Mouse (Mus musculus) embryonic facial prominence, embryonic 11.5 days (tissue): ENCODE results near the gene Snupn. TPM values are rescaled to one million over a fixed set of nuclear protein-coding genes. Genes with fewer than 3 reads are reported as not detected.
"Not testable (repeated sequence)": the region's sequence is repeated elsewhere in the genome, so short reads cannot be mapped to it uniquely, and the experiment has no call there.

Experiments used
- ATAC-seq: fragments of 200-750 bp; cut with Nextera tagmentation; replicated peaks from 2 replicates; pipeline ENCODE4 v1.8.0; 2017; ENCODE audit warnings: low read depth; ENCODE audit not compliant: insufficient number of reproducible peaks, low FRiP score, low TSS enrichment
- DNase-seq: peaks from one replicate; pipeline ENCODE4 v3.0.0-alpha.2; 2015; ENCODE audit warnings: low spot score
- H3K27ac ChIP-seq: fragments of 300-500 bp; sonication (generic); replicated peaks from 2 replicates; pipeline ENCODE4 v1.5.1; 2014; ENCODE audit warnings: mild to moderate bottlenecking, low read depth, low read length, control low read depth
- H3K27me3 ChIP-seq: fragments of 300-500 bp; sonication (generic); 2 replicates; pipeline ENCODE4 v1.6.1; 2014; ENCODE audit warnings: mild to moderate bottlenecking, low read length, moderate library complexity, mixed read lengths; ENCODE audit not compliant: control insufficient read depth, insufficient read depth
- H3K36me3 ChIP-seq: fragments of 300-500 bp; sonication (generic); replicated peaks from 2 replicates; pipeline ENCODE4 v1.6.1; 2014; ENCODE audit warnings: low read depth, mild to moderate bottlenecking, low read length, moderate library complexity, mixed read lengths; ENCODE audit not compliant: control insufficient read depth, insufficient read depth
- H3K4me1 ChIP-seq: fragments of 300-500 bp; sonication (generic); 2 replicates; pipeline ENCODE4 v1.6.1; 2014; ENCODE audit warnings: low read length, mixed read lengths; ENCODE audit not compliant: control insufficient read depth, insufficient read depth
- H3K4me2 ChIP-seq: fragments of 300-500 bp; sonication (generic); 2 replicates; pipeline ENCODE4 v1.6.1; 2014; ENCODE audit warnings: low read depth, mild to moderate bottlenecking, control low read depth, low read length, moderate library complexity
- H3K4me3 ChIP-seq: fragments of 300-500 bp; sonication (generic); 2 replicates; pipeline ENCODE4 v1.5.1; 2014; ENCODE audit warnings: low read depth, low read length, control low read depth
- H3K9ac ChIP-seq: fragments of 300-500 bp; sonication (generic); replicated peaks from 2 replicates; pipeline ENCODE4 v1.6.1; 2014; ENCODE audit warnings: mild to moderate bottlenecking, control low read depth, low read length
- H3K9me3 ChIP-seq: fragments of 300-500 bp; sonication (generic); replicated peaks from 2 replicates; pipeline ENCODE4 v1.6.1; 2016; ENCODE audit warnings: mild to moderate bottlenecking, low read length, inconsistent platforms, mixed read lengths; ENCODE audit not compliant: control insufficient read depth
- WGBS: fragments of 180-500 bp; shearing (Covaris S2); extraction: QIAGEN DNeasy Blood & Tissue Kit; methylation state at CpG from one replicate; pipeline ENCODE4 v1.1.7; 2014; 5-methylcytosine and 5-hydroxymethylcytosine counted together
- polyA plus RNA-seq: library from polyadenylated mRNA; unstranded; fragments of >200 nt; fragmentation: Nextera tagmentation; extraction: Ambion mirVana; gene quantifications from 2 replicates; pipeline ENCODE4 v1.2.1, GENCODE M21; 2014

Snupn gene
- polyA plus RNA-seq: 27.2 and 29.7 TPM in 2 replicates

DNA sequence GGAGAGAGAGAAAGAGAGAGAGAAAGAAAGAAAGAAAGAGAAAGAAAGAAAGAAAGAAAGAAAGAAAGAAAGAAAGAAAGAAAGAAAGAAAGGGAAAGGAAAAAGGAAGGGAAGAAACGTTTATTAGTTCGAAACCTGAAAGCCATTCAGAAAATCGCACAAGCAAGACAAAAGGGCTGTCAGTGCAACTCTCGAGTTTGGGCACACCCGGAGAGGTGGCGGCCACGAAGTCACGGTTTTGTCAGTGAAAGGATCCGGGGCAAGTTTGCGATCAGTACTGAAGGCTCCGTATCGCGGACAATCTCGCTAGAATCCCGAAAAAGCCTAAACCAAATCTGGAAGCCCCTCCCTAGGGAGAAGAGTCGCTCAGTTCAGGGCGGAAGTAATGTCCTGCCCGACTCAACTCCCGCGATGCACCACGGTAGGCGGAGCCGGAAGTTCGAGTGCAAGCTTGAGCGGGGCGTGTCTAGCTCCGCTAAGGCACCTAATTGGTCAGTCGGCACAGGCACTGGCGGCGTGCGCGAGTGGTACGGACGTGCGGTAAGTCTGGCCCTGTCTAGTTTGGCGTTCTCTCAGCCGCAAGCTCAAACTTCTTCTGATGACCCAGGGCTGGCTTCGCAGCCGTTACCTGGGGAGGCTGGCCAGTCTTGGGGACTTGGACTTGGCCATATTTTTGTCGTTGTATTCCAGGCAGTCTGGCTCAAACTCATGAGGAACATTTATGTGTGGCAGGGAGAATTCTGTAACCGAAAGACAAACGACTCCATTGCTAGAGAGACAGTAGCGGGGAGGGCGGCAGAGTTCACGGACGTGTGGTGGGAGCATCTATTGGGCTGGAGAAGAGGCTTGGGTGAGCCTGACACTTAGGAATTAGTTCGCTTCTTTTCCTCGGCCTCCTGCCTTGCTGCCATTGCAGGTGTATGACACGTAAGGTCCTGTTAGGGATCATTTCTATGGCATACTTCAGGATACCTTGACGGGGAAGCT is at the start of gene Snupn:
TSS of gene Snupn (plus strand) at position 465 of the 987 bp plus-strand sequence.
- under 1% methylated on average over 50 of the region's 50 CpGs for WGBS
- Histone ChIP-seq H3K9ac (peak within 1 kb of the TSS; percentile 68), H3K9me3 (no peaks in the 10 kb centered on the region), H3K27me3 (no peaks in the 10 kb centered on the region), H3K36me3 (no peaks in the 10 kb centered on the region), H3K4me3 (peak within 1 kb of the TSS; percentile 60), H3K27ac (peak within 1 kb of the TSS; percentile 79), H3K4me2 (peak within 1 kb of the TSS; percentile 83), H3K4me1 (no peaks in the 10 kb centered on the region)
- DNase-seq (peak; percentile 100), ATAC-seq (peak; percentile 99)

- 65% methylated on average over 8 of the region's 8 CpGs for WGBS
- ATAC-seq: 0 out of 2 replicates have a peak, but pooled peaks have one; percentile 42
- no peak overlapping the region for H3K27ac ChIP-seq
- no peaks in the 10 kb centered on the region for H3K9me3 ChIP-seq
- no peak overlapping the region for H3K4me3 ChIP-seq
- H3K4me1 ChIP-seq: no peaks in the 10 kb centered on the region
- DNase-seq: no peak
- H3K27me3 ChIP-seq: no peaks in the 10 kb centered on the region
- no peaks in the 10 kb centered on the region for H3K36me3 ChIP-seq
- H3K9ac ChIP-seq: no peak overlapping the region
- no peak overlapping the region for H3K4me2 ChIP-seq
Observed at GRCm38 (mm10) chr9:56901187-56901586, 49.5 kb upstream of the Snupn start.

DNA sequence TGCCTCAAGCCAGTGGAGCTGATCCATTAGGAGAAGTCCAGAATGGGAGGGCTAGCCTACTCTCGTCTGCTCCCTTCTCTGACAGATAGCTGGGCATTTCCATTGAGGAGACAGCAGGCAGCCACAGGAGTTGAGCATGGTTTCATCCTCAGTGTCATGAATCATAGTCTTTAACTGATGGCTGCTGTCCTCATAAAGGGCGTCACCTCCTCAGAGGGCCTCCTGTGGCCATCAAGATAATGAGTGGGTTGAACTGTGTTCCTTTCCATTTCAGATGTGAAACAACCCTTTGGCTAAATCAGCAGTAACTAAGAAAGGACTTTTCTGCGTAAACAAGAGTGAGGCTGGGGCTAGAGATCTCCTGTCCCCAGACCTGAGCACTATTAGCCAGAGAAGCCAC is 47.0 kb upstream of the Snupn start:
- no peak overlapping the region for H3K9ac ChIP-seq
- ATAC-seq (no peak), DNase-seq (no peak)
- WGBS: 77% methylated on average over 3 of the region's 3 CpGs
- H3K4me2 ChIP-seq: no peak overlapping the region
- no peak overlapping the region for H3K4me3 ChIP-seq
- H3K27me3 ChIP-seq: no peaks in the 10 kb centered on the region
- no peak overlapping the region for H3K27ac ChIP-seq
- H3K4me1 ChIP-seq: no peaks in the 10 kb centered on the region
- no peaks in the 10 kb centered on the region for H3K9me3 ChIP-seq
- no peaks in the 10 kb centered on the region for H3K36me3 ChIP-seq

DNA sequence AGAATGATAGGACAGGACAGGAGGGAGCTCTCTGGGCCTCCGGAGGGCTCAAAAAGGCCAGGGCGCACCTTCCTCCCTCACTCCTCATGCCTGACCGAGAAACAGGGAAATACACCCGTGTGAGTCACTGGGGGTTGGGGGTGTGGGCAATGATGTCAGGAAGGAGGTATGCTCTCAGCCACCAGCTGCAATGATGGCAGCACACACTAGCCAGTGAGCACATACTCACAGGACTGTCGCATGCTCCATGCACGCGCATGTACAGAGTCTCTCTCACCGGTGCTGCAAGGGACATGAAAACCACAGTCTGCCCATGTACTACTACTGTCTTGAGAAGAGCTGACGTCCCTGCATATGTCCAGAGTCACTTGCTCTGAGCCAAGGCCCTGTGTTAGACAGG is 43.1 kb upstream of the Snupn start:
- H3K4me3 ChIP-seq: no peak overlapping the region

GRCm38 (mm10) chr9:56909991-56910390 is 40.7 kb upstream of the Snupn start:
- H3K4me2 ChIP-seq, ATAC-seq, H3K27ac ChIP-seq, H3K4me1 ChIP-seq, DNase-seq, H3K27me3 ChIP-seq, H3K36me3 ChIP-seq, H3K4me3 ChIP-seq, H3K9ac ChIP-seq, H3K9me3 ChIP-seq: not testable (repeated sequence)
- WGBS: 48% methylated on average over 4 of the region's 4 CpGs

More for the DNA sequence above, 43.1 kb upstream of the Snupn start:
- no peaks in the 10 kb centered on the region for H3K36me3 ChIP-seq
- no peak overlapping the region for H3K27ac ChIP-seq
- ATAC-seq: no peak
- no peak for DNase-seq
- 85% methylated on average over 9 of the region's 9 CpGs for WGBS
- no peak overlapping the region for H3K9ac ChIP-seq
- no peaks in the 10 kb centered on the region for H3K27me3 ChIP-seq
- H3K9me3 ChIP-seq: no peaks in the 10 kb centered on the region
- no peak overlapping the region for H3K4me2 ChIP-seq
- H3K4me1 ChIP-seq: no peaks in the 10 kb centered on the region; the same call in 1 of the 2 replicates

- Histone ChIP-seq H3K4me2 (no peak overlapping the region), H3K4me1 (no peaks in the 10 kb centered on the region; the same call in 1 of the 2 replicates), H3K36me3 (no peaks in the 10 kb centered on the region), H3K27ac (no peak overlapping the region), H3K9me3 (no peaks in the 10 kb centered on the region), H3K9ac (no peak overlapping the region), H3K27me3 (no peaks in the 10 kb centered on the region), H3K4me3 (no peak overlapping the region)
- ATAC-seq (no peak), DNase-seq (no peak)
- 44% methylated on average over 1 of the region's 1 CpGs for WGBS
Observed at GRCm38 (mm10) chr9:56911017-56911416, 39.7 kb upstream of the Snupn start.

GRCm38 (mm10) chr9:56913991-56914390 is 36.7 kb upstream of the Snupn start:
- H3K9ac ChIP-seq: no peak overlapping the region
- peaks cover 6% of the 10 kb centered on the region for H3K36me3 ChIP-seq
- no peaks in the 10 kb centered on the region for H3K9me3 ChIP-seq
- DNase-seq: no peak
- H3K27me3 ChIP-seq: no peaks in the 10 kb centered on the region
- no peak overlapping the region for H3K4me3 ChIP-seq
- H3K4me1 ChIP-seq: no peaks in the 10 kb centered on the region; the same call in 1 of the 2 replicates
- no peak overlapping the region for H3K4me2 ChIP-seq
- no peak overlapping the region for H3K27ac ChIP-seq
- whole genome bisulfite sequencing: 84% methylated on average over 9 of the region's 9 CpGs
- no peak for ATAC-seq

GRCm38 (mm10) chr9:56915116-56915515 is 35.6 kb upstream of the Snupn start:
- no peak overlapping the region for H3K4me2 ChIP-seq
- H3K4me3 ChIP-seq: no peak overlapping the region
- ATAC-seq: no peak
- H3K36me3 ChIP-seq: peaks cover 6% of the 10 kb centered on the region
- H3K4me1 ChIP-seq: no peaks in the 10 kb centered on the region; the same call in 1 of the 2 replicates
- no peaks in the 10 kb centered on the region for H3K27me3 ChIP-seq
- 65% methylated on average over 1 of the region's 1 CpGs for WGBS
- no peak overlapping the region for H3K27ac ChIP-seq
- H3K9ac ChIP-seq: no peak overlapping the region
- no peaks in the 10 kb centered on the region for H3K9me3 ChIP-seq
- DNase-seq: no peak
